ENCODE assay signal across 8 mouse cellular contexts in genomic region chr2:127143158-127144063, GRCm38 (mm10). TPM values are rescaled to one million over a fixed set of nuclear protein-coding genes. Genes with fewer than 3 reads are reported as not detected.
DNase-seq lines count a peak whose midpoint lies in the region; ATAC-seq lines count a peak whose summit lies in the region.

Gene Itpripl1, minus strand, starts transcription at chr2:127143442.

- H3K9me3 ChIP-seq in hindbrain, embryonic 11.5 days (ENCODE audit: control insufficient read depth, low read length): no peaks in the 10 kb centered on the region

- peaks cover 37% of the 10 kb centered on the region for H3K79me2 ChIP-seq in macrophage (ENCODE audit: inconsistent target)

- no peak within 1 kb of the TSS for H3K27ac ChIP-seq in hindbrain, embryonic 11.5 days (ENCODE audit: low read depth, low read length)
- H3K27ac ChIP-seq in macrophage: peak within 1 kb of the TSS; percentile 63

- H3K27me3 ChIP-seq in hindbrain, embryonic 11.5 days (ENCODE audit: control insufficient read depth, insufficient read depth, low read length): no peaks in the 10 kb centered on the region

- H3K4me2 ChIP-seq in hindbrain, embryonic 11.5 days (replicated peaks; ENCODE audit: low read depth, low read length): peak within 1 kb of the TSS; percentile 62

- H3K36me3 ChIP-seq in hindbrain, embryonic 11.5 days (ENCODE audit: control insufficient read depth, insufficient read depth, low read length): no peaks in the 10 kb centered on the region
- peaks cover 18% of the 10 kb centered on the region; the same call in 1 of the 2 replicates for H3K36me3 ChIP-seq in macrophage (ENCODE audit: inconsistent target)

- DNase-seq in NIH3T3 (ENCODE audit: low read depth): peak; percentile 84
- peak; percentile 41 to 47 for DNase-seq in cerebellum, adult 18-20 months
- DNase-seq in forelimb bud, embryonic 11.5 days (ENCODE audit: low read depth, low spot score): peak; percentile 51
- peak; percentile 68 for DNase-seq in hindbrain, embryonic 11.5 days (ENCODE audit: low spot score)
- DNase-seq in layer of hippocampus, postnatal 25 days (ENCODE audit: extremely low spot score in 1 of 2, low spot score in 1 of 2): peak; percentile 19 to 26
- DNase-seq in right cerebral cortex, postnatal 14 days: peak; percentile 36
- peak; percentile 81 for DNase-seq in urinary bladder, postnatal 25 days (ENCODE audit: low spot score)

- H3K9ac ChIP-seq in hindbrain, embryonic 11.5 days (ENCODE audit: low read depth, low read length): peak within 1 kb of the TSS; percentile 62

- H3K4me1 ChIP-seq in hindbrain, embryonic 11.5 days (replicated peaks; ENCODE audit: control insufficient read depth, insufficient read depth, low read length): no peaks in the 10 kb centered on the region

- peak within 1 kb of the TSS; percentile 48 for H3K4me3 ChIP-seq in hindbrain, embryonic 11.5 days (ENCODE audit: low read depth, low read length)
- peak within 1 kb of the TSS; percentile 89 for H3K4me3 ChIP-seq in macrophage (ENCODE audit: inconsistent target)

- 3% methylated on average over 31 of the region's 31 CpGs for WGBS in hindbrain, embryonic 11.5 days
- WGBS in macrophage (ENCODE audit: missing documents): 5% methylated on average over 23 of the region's 31 CpGs

- ATAC-seq in hindbrain, embryonic 11.5 days (ENCODE audit: low FRiP score): peak; percentile 85

RNA-seq across cellular contexts. Expression of gene Itpripl1, which starts in this region (rescaled TPM):
- 12.7 and 16.8 TPM in 2 replicates for polyA plus RNA-seq in hindbrain, embryonic 11.5 days (2014; fragmentation: Nextera tagmentation; extraction: Ambion mirVana)
- 1 to 10 TPM; 2.5 to 2.8 TPM for total RNA-seq in layer of hippocampus, postnatal 25 days (2021)
- total RNA-seq in macrophage (2018; cell fraction: chromatin; rRNA removed): 10 to 100 TPM in 7 of 26 experiments, 1 to 10 TPM in 19; 1.6 to 17.5 (median 3.9) TPM
- 10 to 100 TPM; 11.7 to 46.5 (median 30.8) TPM for total RNA-seq in macrophage (2018; cell fraction: cytosol; rRNA removed)
- 10 to 100 TPM in 24 of 26 experiments, 1 to 10 TPM in 2; 6.6 to 47.2 (median 19.3) TPM for total RNA-seq in macrophage (2018; cell fraction: nucleus; rRNA removed)
- 18.4 to 28.0 TPM (median 22.5 TPM) in 3 replicates for polyA plus RNA-seq in macrophage (2018)

Comparison
In these comparisons a context has a peak if more than half of its experiments do, and no peak if none do; other contexts are left out.
1. DNase-seq: peak in every context shown above with its lines; median percentile 84 in NIH3T3; 81 in urinary bladder, postnatal 25 days; 68 in hindbrain, embryonic 11.5 days; 51 in forelimb bud, embryonic 11.5 days; 44 in cerebellum, adult 18-20 months; 36 in right cerebral cortex, postnatal 14 days; 22 in layer of hippocampus, postnatal 25 days.